Mouse (Mus musculus) myocyte (in vitro differentiated cells): ENCODE data around the gene Pon2. TPM values are rescaled to one million over a fixed set of nuclear protein-coding genes. Genes with fewer than 3 reads are reported as not detected.

Experiments
- H3K27me3 ChIP-seq: one replicate; pipeline ENCODE4 v1.6.1; 2011; ENCODE audit not compliant: control insufficient read depth, insufficient read depth, insufficient read length
- H3K36me3 ChIP-seq: one replicate; pipeline ENCODE4 v1.6.1; 2011; ENCODE audit not compliant: control insufficient read depth, insufficient read depth
- H3K4me2 ChIP-seq: one replicate; pipeline ENCODE4 v1.6.1; 2011; ENCODE audit warnings: low read depth, control low read depth
- H3K4me3 ChIP-seq: one replicate; pipeline ENCODE4 v1.5.1; 2011; ENCODE audit warnings: mild to moderate bottlenecking, control low read depth, moderate library complexity
- H3K79me2 ChIP-seq: one replicate; pipeline ENCODE4 v1.6.1; 2011; ENCODE audit not compliant: control insufficient read depth, insufficient read depth
- H3ac ChIP-seq: one replicate; pipeline ENCODE4 v1.6.1; 2011; ENCODE audit not compliant: control insufficient read depth, insufficient read length
- CEBPB ChIP-seq: IDR thresholded peaks from 2 replicates; pipeline ENCODE4 v1.6.1; 2011; ENCODE audit warnings: mild to moderate bottlenecking, moderate library complexity; ENCODE audit not compliant: poor library complexity, insufficient read depth, severe bottlenecking
- E2F4 ChIP-seq: IDR thresholded peaks from one replicate; pipeline ENCODE4 v1.6.1; 2011; ENCODE audit warnings: mild to moderate bottlenecking, control low read depth, moderate library complexity; ENCODE audit not compliant: insufficient read depth
- MAX ChIP-seq: IDR thresholded peaks from one replicate; pipeline ENCODE4 v1.6.1; 2011; ENCODE audit warnings: low read depth, mild to moderate bottlenecking, control low read depth
- MYOD1 ChIP-seq, 3 experiments: IDR thresholded peaks; one replicate each; pipeline ENCODE4 v1.6.1; 2011; ENCODE audit warnings: control low read depth in 2 of 3, low read depth in 2 of 3, mild to moderate bottlenecking in 2 of 3, moderate library complexity in 1 of 3; ENCODE audit not compliant: insufficient read length in 2 of 3, control insufficient read depth in 1 of 3
- MYOG ChIP-seq, 3 experiments: IDR thresholded peaks; one replicate each; pipeline ENCODE4 v1.6.1; 2011; ENCODE audit warnings: control low read depth in 2 of 3, low read depth in 2 of 3, mild to moderate bottlenecking in 2 of 3; ENCODE audit not compliant: insufficient read length in 2 of 3, control insufficient read depth in 1 of 3, insufficient read depth in 1 of 3
- POLR2A ChIP-seq: IDR thresholded peaks from one replicate; pipeline ENCODE4 v1.6.1; 2011; ENCODE audit warnings: low read depth, mild to moderate bottlenecking, control low read depth, moderate library complexity; ENCODE audit not compliant: insufficient read length
- POLR2AphosphoS2 ChIP-seq: IDR thresholded peaks from one replicate; pipeline ENCODE4 v1.6.1; 2011; ENCODE audit warnings: low read depth, control low read depth; ENCODE audit not compliant: insufficient read length
- REST ChIP-seq: IDR thresholded peaks from one replicate; pipeline ENCODE4 v1.6.1; 2011; ENCODE audit warnings: mild to moderate bottlenecking, control low read depth, moderate library complexity; ENCODE audit not compliant: insufficient read depth, insufficient read length
- SRF ChIP-seq: IDR thresholded peaks from one replicate; pipeline ENCODE4 v1.6.1; 2011; ENCODE audit warnings: low read depth; ENCODE audit not compliant: control insufficient read depth, insufficient read length
- TCF12 ChIP-seq: IDR thresholded peaks from one replicate; pipeline ENCODE4 v1.6.1; 2011; ENCODE audit warnings: mild to moderate bottlenecking, control low read depth; ENCODE audit not compliant: poor library complexity, insufficient read depth, severe bottlenecking
- TCF3 ChIP-seq: IDR thresholded peaks from one replicate; pipeline ENCODE4 v1.6.1; 2011; ENCODE audit warnings: low read depth, control low read depth; ENCODE audit not compliant: insufficient read length
- USF1 ChIP-seq: IDR thresholded peaks from one replicate; pipeline ENCODE4 v1.6.1; 2011; ENCODE audit warnings: low read depth, mild to moderate bottlenecking, control low read depth, moderate library complexity
- polyA plus RNA-seq: library from polyadenylated mRNA; unstranded; fragments of >200 nt; fragmentation: generic; extraction: Trizol; gene quantifications from one replicate; pipeline ENCODE4 v1.2.1, GENCODE M21; 2012; ENCODE audit warnings: missing spikeins

The Pon2 gene
- polyA plus RNA-seq, 1 experiment = 14.2 TPM

DNA sequence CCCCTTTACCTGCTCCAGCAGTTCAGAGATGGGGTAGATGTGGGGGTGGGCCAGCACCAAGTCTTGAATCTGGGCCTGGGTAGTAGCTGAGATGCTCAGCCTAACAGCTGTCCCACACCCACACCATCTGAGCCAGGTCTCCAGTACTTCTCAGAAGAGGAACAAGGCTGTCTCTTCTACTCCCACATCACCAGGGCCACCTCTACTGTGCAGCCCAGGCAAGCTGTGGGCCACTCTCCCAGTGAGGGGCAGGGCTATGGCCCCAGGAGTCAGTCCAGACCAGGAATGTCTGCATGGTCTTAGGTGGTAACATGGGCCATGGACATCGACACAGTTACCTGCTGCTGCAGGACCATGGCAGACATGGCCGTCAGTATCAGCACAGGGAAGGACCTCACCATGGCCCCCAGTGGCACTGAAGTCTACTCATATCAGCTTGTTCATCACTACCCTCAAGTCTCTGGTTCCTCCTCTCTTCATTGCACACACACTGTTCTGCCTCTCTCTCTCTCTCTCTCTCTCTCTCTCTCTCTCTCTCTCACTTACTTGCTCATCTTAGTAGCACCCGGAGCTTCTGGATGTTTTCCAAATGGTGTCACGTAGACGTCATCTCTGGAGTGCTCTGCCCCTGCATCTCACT, 15.8 kb upstream of the Pon2 start:
- H3K4me2 ChIP-seq = no peak overlapping the region
- no peak overlapping the region for H3ac ChIP-seq
- H3K36me3 ChIP-seq = no peaks in the 10 kb centered on the region
- no peaks in the 10 kb centered on the region for H3K27me3 ChIP-seq
- H3K79me2 ChIP-seq = no peaks in the 10 kb centered on the region
- TF ChIP-seq CEBPB = no peak
- no peak for TF ChIP-seq MYOD1 (IDR thresholded peaks at IDR 0.05; ENCODE audit: control insufficient read depth in 1 of 3, insufficient read length in 2 of 3, low read depth in 2 of 3)
- no peak for TF ChIP-seq SRF
- no peak for TF ChIP-seq POLR2AphosphoS2
- TF ChIP-seq MYOG (IDR thresholded peaks at IDR 0.05; ENCODE audit: control insufficient read depth in 1 of 3, insufficient read depth in 1 of 3, insufficient read length in 2 of 3, low read depth in 2 of 3) = no peak
- no peak for TF ChIP-seq MAX
- TF ChIP-seq REST = no peak
- TF ChIP-seq USF1 = no peak
- no peak overlapping the region for H3K4me3 ChIP-seq

DNA sequence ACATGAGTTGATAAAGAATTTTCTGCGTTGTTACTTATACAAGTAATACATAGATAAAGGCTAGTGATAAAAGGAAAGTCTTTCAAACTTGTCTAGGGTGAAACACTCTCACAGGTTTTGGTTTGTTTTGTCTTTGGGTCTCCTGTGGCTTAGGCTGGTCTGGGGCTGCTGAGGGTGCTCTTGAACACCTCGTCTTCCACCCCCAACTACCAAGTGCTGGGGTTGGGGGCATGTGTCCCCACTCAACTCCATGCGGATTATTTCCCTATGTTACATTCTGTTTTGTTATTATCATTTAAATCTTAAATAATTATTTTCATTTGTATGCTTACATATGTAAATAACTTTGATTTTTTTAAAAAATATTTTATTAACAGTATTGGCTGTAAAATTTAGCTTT, 12.2 kb upstream of the Pon2 start:
- Histone ChIP-seq H3K4me2 (no peak overlapping the region), H3K79me2 (no peaks in the 10 kb centered on the region), H3ac (no peak overlapping the region), H3K36me3 (no peaks in the 10 kb centered on the region), H3K27me3 (no peaks in the 10 kb centered on the region), H3K4me3 (no peak overlapping the region)
- TF ChIP-seq MAX (no peak), E2F4 (no peak), MYOG (IDR thresholded peaks at IDR 0.05; ENCODE audit: control insufficient read depth in 1 of 3, insufficient read depth in 1 of 3, insufficient read length in 2 of 3, low read depth in 2 of 3) (no peak), TCF12 (no peak), POLR2AphosphoS2 (no peak), SRF (no peak), USF1 (no peak), MYOD1 (IDR thresholded peaks at IDR 0.05; ENCODE audit: control insufficient read depth in 1 of 3, insufficient read length in 2 of 3, low read depth in 2 of 3) (no peak), POLR2A (no peak), TCF3 (no peak), REST (no peak), CEBPB (no peak)

GRCm38 (mm10) chr6:5309595-5310197, 11.4 kb upstream of the Pon2 start:
- Histone ChIP-seq H3K79me2 (no peaks in the 10 kb centered on the region), H3K27me3 (no peaks in the 10 kb centered on the region), H3K36me3 (no peaks in the 10 kb centered on the region), H3ac (no peak overlapping the region), H3K4me2 (no peak overlapping the region), H3K4me3 (no peak overlapping the region)
- no peak for TF ChIP-seq TCF12
- TF ChIP-seq POLR2A = no peak
- no peak for TF ChIP-seq POLR2AphosphoS2
- no peak for TF ChIP-seq REST
- TF ChIP-seq MAX = no peak
- no peak for TF ChIP-seq SRF
- no peak for TF ChIP-seq MYOG (IDR thresholded peaks at IDR 0.05; ENCODE audit: control insufficient read depth in 1 of 3, insufficient read depth in 1 of 3, insufficient read length in 2 of 3, low read depth in 2 of 3)
- TF ChIP-seq E2F4 = no peak
- no peak for TF ChIP-seq MYOD1 (IDR thresholded peaks at IDR 0.05; ENCODE audit: control insufficient read depth in 1 of 3, insufficient read length in 2 of 3, low read depth in 2 of 3)
- no peak for TF ChIP-seq USF1
- no peak for TF ChIP-seq CEBPB
- TF ChIP-seq TCF3 = no peak

- Histone ChIP-seq H3K27me3 (no peaks in the 10 kb centered on the region), H3K36me3 (no peaks in the 10 kb centered on the region), H3K79me2 (no peaks in the 10 kb centered on the region), H3K4me2 (no peak overlapping the region), H3K4me3 (no peak overlapping the region), H3ac (no peak overlapping the region)
- TF ChIP-seq TCF12 (no peak), MYOG (IDR thresholded peaks at IDR 0.05; ENCODE audit: control insufficient read depth in 1 of 3, insufficient read depth in 1 of 3, insufficient read length in 2 of 3, low read depth in 2 of 3) (no peak), POLR2AphosphoS2 (no peak), MAX (no peak), USF1 (no peak), SRF (no peak)
Observed at GRCm38 (mm10) chr6:5305926-5306325, 7.7 kb upstream of the Pon2 start.

- H3K4me2 ChIP-seq = no peak overlapping the region
- H3K79me2 ChIP-seq = no peaks in the 10 kb centered on the region
- H3K27me3 ChIP-seq = no peaks in the 10 kb centered on the region
- no peak overlapping the region for H3K4me3 ChIP-seq
- no peaks in the 10 kb centered on the region for H3K36me3 ChIP-seq
- TF ChIP-seq CEBPB (no peak), POLR2A (no peak)
- no peak overlapping the region for H3ac ChIP-seq
Observed at GRCm38 (mm10) chr6:5304956-5305355, 6.7 kb upstream of the Pon2 start.
